Mouse (Mus musculus): ENCODE data around the gene Celf2.

Celf2 gene

DNA sequence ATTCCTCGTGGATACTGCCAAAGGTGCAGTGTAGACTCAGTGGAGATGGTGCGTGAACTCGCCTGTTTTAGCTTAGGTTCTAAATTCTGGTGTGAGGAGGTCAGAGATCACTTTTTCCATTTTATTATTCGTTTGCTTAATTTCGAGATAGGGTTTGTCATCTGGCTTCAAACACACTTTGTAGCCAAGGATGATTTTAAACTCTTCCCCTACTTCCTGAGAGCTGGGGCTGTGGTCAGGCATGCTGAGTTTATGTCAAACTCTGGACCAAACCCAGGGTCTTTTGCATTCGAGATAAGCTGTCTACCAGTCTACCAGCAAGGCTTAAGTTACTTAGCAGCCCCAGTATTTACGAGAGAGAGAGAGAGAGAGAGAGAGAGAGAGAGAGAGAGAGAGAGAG is 429.3 kb downstream of the Celf2 start:
- DNase-seq = no peak

GRCm38 (mm10) chr2:7079390-7079789 is 430.0 kb downstream of the Celf2 start:
- no peak for DNase-seq

GRCm38 (mm10) chr2:7073730-7074129 is 435.6 kb downstream of the Celf2 start:
- no peak for DNase-seq

DNA sequence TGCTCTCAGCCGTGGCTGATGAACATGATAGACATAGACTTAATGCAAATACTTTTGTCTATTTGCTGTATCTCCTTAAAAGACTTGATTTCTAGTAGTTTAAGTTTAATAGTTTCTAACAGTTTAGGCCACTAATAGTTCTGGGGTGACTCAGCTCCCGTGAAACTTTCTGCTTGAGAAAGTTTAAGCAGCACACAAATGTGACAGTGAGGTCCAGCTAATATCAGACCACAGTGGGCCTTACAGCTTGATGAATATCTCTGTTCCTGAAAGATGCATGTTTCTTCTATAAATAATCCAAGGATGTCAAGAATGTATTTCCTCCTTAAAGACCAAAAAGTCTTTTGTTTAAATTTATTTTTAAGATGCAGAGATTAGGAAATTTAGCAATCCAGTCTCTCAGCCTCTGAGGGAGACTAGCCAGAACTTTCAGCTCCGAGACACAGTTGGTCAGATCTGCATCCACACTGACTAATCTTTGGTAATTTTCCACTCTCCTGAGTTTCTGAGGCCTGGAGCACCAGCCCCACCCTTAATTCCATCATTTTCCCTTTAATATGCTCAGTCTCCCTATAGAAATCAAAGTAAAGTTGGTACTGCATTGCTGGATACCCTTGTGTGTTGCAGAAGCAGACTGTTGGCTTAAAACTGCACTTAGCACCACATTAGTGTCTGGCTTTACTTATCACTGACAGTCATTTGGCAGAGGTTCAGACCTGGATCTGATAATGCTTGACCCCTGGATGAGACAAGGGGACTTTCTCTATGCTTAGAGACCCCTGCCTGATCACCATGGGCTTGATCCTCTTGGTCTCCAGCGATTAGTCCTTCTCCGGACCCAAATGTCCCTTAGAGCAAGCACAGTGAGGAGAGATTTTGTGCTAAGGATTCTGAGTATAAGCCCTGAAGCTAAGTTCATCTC is 436.8 kb downstream of the Celf2 start:
- DNase-seq = no peak

- DNase-seq = no peak
These were observed 439.9 kb downstream of the Celf2 start for GRCm38 (mm10) chr2:7069458-7069857.

- DNase-seq = no peak
These were observed 441.1 kb downstream of the Celf2 start for GRCm38 (mm10) chr2:7068281-7068680.

GRCm38 (mm10) chr2:7063574-7064192 is 445.7 kb downstream of the Celf2 start:
- DNase-seq = no peak

- DNase-seq = no peak
These were observed 448.8 kb downstream of the Celf2 start for GRCm38 (mm10) chr2:7060490-7061105.

DNA sequence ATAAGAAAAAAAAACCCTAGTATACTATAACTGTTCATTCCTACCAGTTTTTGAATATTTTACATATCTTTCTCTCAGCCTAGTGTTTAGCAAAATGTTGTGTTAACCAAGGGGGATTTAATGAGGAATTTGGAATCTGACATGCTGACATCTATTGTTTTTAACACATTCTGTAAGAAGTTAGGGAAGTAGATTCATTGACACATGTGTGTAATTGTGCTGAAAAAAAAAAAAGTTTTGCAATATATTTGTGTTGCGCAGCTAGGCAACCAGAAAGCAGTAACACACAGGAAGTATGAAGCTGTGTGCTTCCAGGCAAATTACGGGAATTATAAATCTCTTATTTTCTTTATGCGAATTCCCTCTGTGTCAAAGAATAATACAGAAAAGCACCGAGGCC is 453.0 kb downstream of the Celf2 start:
- DNase-seq = no peak

DNA sequence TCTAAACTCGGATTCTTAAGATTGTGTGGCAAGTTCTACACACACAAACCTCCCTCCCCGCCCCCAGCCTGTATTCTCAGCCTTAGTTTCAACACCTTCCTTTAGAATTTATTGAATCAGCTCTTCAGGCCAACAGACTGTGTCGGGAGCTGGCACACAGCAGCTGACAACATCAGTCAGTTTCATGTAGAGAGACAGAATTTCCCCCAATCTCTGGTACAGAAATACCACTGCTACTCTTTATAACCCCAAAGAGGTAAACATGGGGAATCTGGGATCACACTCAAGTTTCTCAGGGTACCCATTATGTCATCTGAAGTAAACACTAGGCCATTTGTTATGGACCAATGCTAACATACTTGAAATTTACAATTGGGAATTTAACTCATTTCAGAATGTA is 453.4 kb downstream of the Celf2 start:
- DNase-seq = peak; percentile 30

DNA sequence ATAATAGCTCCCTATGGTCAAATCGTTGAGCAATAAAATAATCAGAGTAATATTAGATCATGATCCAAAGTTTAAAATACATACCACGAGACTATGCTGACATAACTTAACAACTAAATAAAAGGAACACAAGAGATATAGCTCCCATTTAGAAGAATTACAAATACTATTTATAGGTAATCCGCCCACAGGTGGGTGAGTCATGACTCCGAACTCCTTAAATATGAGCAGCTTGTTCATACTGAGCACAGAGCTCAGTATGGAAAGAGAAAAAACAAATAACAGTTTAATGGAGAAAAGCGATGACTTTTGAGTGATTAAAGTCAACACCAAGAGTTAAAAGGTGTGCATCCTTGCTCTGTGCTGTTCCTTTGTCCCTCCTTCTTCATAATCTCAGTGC is 458.3 kb downstream of the Celf2 start:
- peak; percentile 78 for DNase-seq

DNA sequence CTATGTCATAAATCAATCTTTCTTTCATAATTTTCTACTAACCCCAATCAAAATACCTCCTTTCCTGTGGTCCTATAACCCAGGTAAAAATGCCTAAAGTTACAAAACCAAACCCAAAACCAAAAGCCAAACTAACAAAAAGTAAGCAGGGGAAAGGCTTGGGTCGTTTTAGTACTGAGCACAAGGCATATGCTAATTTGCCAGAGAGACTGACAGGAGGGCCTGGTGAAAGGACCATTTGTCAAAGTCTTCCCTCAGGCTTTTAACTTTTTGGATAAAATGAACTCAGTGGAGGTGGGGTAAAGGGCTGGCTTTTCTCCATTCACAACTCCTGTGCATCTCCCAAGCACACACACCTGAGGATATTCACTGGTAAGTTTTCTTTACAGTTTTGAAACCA is 463.2 kb downstream of the Celf2 start:
- no peak for DNase-seq

DNA sequence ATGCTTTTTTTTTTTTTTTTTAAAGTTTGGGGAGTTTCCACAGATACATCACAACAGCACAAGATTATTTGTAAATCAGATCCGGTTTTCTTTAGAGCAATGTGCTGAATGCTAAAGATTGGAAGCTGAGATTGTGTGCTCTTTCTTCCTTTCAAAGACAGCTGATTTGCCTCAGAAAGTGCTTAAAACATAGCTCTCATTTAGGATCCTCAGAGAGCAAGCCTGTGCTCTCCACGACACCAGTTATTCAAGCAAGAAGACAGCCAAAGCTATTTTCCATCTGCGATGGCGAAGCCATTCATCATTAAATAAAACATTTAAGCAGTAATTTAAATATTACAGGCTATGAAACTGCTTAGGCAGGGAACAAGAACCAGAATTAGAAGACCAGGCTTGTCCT is 463.8 kb downstream of the Celf2 start:
- DNase-seq = no peak

- no peak for DNase-seq
These were observed 465.4 kb downstream of the Celf2 start for GRCm38 (mm10) chr2:7043770-7044459.

- DNase-seq = no peak
These were observed 468.4 kb downstream of the Celf2 start for GRCm38 (mm10) chr2:7040940-7041339.

- no peak for DNase-seq
These were observed 470.4 kb downstream of the Celf2 start for GRCm38 (mm10) chr2:7038991-7039390.

- no peak for DNase-seq
These were observed 478.0 kb downstream of the Celf2 start for GRCm38 (mm10) chr2:7031389-7031788.

DNA sequence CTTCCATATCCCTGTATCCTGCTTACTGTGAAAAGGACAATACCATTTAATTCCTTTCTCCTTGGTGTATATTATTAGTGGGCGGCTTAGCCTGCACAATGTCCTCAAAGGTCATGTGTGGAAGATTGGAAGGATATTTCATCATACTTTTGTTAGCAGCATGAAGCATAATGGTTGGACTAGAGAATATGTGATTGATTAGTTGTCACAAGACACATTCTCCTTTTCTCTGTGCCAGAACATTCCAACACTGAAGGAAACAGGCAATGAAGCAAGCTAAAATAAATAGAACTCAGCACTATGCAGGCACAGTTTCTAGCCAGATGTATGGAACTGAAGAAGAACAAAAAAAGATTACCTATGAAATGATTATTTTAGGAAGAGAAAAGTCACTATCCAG is 482.6 kb downstream of the Celf2 start:
- no peak for DNase-seq

DNA sequence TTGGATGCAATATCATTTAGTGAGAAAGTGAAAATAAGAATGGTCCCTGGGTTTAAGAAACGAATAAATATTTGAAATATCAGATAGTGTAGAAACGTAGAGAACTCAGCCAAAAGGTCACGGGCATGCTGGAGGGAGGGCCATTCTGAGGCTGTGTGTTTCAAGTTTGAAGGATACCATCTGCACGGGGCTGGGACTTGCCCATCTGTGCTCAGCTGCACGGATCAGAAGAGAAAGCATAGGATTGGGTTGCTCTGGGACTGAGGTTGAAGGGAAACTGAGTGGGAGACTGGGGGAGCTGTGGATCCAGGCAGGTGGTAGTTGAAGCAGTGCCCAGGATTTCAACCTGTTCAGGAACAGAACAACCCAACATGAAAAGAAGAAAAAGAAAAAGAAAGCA is 483.8 kb downstream of the Celf2 start:
- no peak for DNase-seq

DNA sequence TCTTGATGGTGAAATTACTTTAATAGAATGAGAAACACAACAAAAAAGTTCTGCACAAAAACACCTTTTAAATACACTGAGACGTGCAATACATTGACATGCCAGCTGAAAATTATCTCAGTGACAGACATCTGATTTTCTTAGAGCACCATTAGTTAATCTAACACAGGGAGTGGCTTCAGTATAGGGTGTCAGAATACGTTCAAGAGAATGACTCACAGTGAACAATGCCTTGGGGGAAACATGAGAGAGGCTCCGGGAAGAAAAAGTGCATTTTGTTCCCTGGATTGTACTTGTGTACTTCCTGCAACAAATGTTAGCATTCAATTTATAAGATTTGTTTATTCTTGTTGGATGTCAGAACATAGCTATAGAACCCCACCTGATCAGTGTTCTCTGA is 487.2 kb downstream of the Celf2 start:
- DNase-seq = no peak

- DNase-seq = no peak
These were observed 491.8 kb downstream of the Celf2 start for GRCm38 (mm10) chr2:7017384-7018113.

DNA sequence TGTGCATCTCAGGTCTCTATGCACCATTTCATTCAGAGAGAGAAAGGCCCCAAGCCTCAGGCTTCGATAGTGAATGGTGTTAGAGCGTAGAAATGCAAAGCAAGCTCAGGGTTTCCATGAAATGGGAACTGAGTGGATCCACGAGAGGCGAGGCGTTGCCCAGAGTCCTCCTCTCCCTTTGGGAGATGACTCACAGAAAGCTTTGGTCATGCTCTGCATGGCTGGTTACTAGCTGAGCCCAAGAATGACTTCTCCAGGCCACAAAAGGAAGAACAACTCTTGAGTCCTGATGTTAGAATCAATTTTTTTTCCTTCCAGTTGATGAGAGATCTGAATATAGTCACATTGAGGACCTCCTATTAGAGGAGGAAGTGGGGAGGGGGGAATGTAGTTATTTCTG is 496.2 kb downstream of the Celf2 start:
- no peak for DNase-seq

DNA sequence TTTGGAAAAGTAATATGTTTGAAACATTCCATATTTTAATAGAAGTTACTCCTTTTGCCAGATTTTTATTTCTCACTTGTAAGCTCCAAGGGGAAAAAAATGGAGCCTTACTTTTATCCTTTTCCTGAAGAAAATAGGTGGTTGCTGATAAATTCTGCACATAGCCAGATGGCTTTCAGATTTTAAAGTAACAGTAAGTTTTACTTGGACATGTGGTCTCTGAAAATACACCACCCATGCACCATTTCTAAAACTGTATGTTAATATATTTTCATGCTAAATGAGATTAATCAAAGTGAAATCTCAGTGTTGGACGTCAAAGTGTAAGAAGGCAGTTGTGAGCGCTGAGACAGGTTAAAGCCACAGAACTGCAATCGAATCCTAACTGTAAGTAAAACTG is 502.5 kb downstream of the Celf2 start:
- no peak for DNase-seq

All from right cerebral cortex, adult 18-20 months (tissue).